Mouse (Mus musculus): ENCODE data around the gene Ankle1. TPM values are rescaled to one million over a fixed set of nuclear protein-coding genes. Genes with fewer than 3 reads are reported as not detected.
A peak's percentile ranks its signal among the peaks of the same experiment; 100 is the strongest.

Gene Ankle1
- under 1 TPM; 0.28 to 0.41 TPM for total RNA-seq (2021)

DNA sequence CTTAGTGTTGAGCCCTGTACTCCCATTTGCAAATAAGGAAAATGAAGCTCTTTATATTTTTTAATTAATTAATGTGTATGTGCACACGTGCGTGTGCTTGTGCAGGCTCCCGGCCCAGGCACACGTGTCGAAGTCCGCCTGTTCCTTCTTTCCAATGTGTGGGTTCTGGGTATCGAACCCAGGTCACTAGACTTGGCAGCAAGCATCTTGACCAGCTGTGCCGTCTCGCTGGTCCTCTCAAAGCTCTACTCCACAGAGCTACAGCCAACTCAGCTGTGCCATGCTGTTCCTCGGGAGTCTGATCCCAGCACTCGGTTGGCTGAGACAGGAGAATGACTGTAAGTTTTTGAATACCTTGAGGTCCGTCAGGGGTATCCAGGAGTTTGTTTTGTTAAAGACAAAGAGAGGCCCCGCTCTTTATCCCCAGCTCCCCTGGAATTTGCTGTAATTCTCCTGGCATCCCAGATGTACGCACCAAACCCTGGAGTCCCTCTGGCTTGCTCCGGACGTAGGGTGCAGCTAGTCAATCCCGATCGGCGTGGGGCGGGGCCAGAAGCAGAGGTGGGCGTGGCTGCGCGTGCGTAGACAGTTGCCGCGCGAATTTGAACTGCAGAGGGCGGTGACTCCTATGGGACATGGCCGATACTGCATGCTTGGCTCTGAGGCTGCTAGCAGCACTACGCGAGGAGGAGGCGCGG is at the start of gene Ankle1:
Ankle1 (plus strand) TSS at position 610 of the 698 bp plus-strand sequence.
- DNase-seq (ENCODE audit: low spot score in 2 of 2): peak; percentile 90 to 95
- intact Hi-C loops (cut with DNase I): no loop called here

DNA sequence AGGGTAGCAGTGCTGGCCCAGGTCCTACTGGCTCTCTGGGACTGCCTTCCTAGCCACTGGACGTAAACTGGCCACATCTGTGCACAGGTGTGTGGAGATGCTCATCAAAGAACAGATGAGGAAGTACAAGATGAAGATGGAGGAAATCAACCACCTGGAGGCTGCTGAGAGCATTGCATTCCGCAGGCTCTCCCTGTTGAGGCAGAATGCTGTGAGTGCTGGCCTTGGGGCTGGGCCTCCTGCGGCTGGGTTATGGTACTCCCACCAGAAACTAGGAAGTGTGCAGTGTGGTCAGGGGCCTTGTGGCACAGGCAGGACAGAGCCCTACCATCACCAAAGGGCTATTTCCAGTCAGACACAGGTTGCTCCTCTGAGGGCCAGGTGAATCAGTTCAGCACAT is 47.8 kb upstream of the Ankle1 start:
- no peak for DNase-seq (ENCODE audit: low spot score in 2 of 2)
- intact Hi-C loops (cut with DNase I): no loop called here

DNA sequence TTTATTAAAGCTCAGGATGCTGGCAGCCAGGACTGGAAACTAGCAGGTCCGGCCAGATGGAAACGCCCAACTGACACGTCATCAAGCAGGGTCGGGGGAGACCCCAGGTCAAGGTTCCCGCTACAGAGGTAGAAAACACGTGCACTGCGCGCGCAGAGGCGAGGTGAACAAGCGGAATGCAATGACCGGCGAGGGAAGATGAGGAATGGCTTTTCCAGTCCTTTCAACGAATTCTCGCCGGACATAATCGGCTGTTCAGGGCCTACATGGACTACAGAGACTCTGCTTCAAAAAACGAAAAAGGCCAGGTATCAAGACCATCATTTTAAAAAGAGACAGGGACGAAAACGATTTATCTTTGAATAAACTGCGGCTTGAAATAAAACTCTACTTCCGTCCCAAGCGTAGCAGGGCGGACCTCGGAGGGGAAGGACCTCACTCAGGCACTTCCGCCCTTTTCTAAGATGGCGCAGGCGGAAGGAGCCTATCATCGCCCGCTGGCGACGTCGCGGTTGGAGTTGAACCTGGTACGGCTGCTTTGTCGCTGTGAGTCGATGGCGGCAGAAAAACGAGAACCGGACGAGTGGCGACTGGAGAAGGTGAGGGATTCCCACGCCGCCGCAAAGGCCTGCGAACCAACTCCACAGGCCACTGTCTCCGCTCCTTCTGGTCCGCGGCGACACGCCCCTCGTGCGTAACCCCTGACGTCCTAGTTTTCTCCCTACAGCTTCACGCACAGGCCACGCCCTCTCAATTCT is 38.9 kb upstream of the Ankle1 start, which contains the start of gene Use1:
Use1 (plus strand) TSS at position 78 of the 758 bp plus-strand sequence.
- DNase-seq (ENCODE audit: low spot score in 2 of 2): peak; percentile 93 to 96
- intact Hi-C loops (cut with DNase I): loop anchor here (2.0 kb wide), 2 partner anchors 94 to 470 kb away; partner anchors contain the start of genes Haus8, Myo9b and Rpl18a

DNA sequence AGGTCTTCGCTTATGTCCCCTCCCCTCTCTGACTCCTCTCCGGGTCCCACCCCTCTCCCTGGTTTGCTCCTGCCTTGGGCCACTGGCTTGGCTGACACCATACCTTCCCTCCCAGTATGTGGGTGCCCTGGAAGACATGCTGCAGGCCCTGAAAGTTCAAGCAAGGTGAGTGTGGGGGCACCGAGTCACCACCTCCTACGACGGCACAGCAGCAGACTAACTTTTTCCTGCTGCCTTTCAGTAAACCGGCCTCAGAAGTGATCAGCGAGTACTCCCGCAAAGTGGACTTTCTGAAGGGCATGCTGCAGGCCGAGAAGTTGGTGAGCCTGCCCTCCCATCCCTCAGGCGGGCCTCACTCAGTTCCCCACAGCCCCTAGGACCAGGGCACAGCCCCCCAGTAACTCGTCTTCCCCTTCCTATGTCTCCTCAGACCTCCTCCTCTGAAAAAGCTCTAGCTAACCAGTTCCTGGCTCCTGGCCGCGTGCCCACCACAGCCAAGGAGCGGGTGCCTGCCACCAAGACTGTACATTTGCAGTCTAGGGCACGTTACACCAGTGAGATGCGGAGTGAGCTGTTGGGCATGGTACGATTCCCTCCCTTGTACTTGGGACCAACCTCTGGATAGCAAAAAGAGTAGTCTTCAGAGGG is 38.2 kb upstream of the Ankle1 start:
- intact Hi-C loops (cut with DNase I): loop anchor here (2.0 kb wide), 2 partner anchors 95 to 471 kb away; partner anchors contain the start of genes Haus8, Myo9b and Rpl18a
- DNase-seq (ENCODE audit: low spot score in 2 of 2): no peak

DNA sequence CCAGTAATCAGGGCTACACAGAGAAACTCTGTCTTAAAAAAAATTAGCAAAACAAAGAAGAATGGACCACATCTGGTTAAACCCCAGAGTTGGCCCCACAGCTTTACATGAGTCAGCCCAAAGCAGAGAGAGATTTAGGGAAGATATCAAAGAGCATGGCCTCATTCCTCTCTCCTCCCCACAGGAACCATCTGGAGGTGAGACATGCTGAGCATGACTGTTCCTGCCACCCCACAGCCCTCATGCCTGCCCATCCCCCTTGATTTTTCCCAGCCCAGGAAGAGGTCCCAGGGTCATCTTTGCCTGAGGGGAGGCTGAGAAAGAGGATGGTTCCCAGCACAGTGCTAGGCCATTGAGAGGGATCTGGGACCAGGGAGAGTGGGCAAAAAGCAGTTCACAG is 37.4 kb upstream of the Ankle1 start:
- intact Hi-C loops (cut with DNase I): no loop called here
- no peak for DNase-seq (ENCODE audit: low spot score in 2 of 2)

DNA sequence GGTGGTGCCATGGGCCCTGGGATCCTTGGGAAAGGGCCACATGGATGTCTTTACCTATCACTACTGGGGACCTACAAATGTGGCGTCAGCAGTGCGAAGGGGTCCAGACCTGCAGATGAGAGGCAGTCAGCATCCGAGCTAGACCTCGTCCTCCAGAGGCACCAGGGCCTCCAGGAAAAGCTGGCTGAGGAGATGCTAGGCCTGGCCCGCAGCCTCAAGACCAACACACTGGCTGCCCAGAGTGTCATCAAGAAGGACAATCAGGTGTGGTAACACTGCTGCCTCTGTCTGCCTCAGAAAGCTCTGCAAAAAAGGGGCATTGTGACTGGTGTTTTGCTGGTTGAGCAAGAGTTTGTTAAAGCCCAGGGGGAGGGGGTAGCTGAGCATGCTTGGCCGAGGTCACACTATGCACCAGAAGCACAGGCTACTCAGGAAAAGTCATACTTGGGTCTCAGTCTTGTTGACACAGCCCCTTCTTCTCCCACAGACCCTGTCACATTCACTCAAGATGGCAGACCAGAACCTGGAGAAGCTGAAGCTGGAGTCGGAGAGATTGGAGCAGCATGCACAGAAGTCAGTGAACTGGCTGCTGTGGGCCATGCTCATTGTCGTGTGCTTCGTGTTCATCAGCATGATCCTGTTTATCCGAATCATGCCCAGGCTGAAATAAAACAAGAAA is 36.6 kb upstream of the Ankle1 start:
- intact Hi-C loops (cut with DNase I): no loop called here
- DNase-seq (ENCODE audit: low spot score in 2 of 2): no peak

DNA sequence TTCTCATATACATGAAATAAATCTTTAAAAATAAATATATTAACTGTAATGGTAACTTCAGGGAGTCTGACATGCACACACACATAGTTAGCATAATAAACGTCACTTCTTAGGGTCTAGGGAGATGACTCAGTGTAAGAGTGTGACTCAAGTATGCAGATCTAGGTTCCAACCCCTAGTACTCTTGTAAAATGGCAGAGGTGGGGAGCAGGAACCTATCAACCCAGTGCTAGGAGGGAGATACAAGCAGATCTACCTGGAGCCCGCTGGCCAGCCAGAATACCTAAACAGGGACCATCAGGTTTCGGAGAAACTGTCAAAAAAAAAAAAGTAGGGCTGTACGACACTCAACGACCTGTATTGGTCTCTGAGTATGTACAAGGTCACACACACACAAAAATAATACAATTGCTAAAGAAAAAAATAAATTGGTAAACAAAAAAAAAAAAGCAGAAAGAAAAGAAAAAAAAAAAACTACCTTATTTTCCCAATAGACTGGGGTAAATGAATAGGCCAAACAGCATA is 35.0 kb upstream of the Ankle1 start:
- DNase-seq (ENCODE audit: low spot score in 2 of 2): no peak
- intact Hi-C loops (cut with DNase I): loop anchor here (2.0 kb wide), 1 partner anchor 26 kb away; the partner anchor contains the start of gene Babam1

DNA sequence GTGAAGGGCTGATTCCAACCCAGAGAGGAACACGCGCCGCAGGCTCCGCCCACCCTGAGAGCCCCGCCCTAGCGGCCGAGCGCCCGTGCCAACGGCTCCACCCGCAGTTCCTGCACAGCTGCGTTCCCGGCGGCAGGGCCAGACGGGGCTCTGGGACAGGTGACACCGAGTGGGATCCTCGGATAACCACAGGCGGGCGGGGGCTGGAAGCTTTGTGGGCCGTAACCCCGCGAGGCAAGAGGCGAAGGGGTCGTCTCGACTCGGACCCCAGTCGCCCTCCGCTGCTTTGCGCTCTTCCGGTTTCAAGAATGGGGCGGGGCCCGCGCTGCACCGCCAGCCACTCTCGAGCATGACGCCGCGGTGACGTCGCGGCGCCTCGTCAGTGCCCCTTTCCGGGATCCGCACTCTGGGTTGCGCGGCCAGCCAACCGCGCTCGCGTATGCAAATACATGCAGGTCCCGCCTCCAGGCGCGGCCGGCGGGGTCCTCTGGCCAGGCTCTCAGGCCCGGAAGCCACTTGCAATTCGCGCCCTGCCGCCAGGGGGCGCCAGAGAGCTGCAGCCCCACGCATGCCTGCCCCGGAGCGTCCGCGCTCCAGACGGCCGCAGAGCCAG is 34.5 kb upstream of the Ankle1 start, which contains the start of gene Ocel1:
Ocel1 (plus strand) TSS at position 63 of the 613 bp plus-strand sequence.
- DNase-seq (ENCODE audit: low spot score in 2 of 2): peak; percentile 99
- intact Hi-C loops (cut with DNase I): loop anchor here (2.0 kb wide), 1 partner anchor 25 kb away; the partner anchor contains the start of gene Babam1

DNA sequence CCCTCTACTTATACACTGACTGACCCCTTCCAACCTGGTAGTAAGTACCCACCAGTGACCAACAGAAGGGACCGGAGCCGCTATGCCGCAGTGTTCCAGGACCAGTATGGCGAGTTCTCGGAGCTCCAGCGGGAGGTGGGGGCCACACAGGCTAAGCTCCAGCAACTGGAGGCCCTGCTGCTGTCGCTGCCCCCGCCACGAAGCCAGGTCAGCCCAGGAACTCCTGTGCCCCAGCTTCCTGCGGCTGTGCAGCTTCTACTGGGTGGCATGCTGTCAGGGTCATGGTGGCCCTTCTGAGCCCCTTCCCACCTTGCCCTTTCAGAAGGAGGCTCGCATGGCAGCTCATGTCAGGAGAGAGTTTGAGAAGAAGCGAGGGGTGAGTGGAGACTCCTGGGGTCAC is 33.4 kb upstream of the Ankle1 start:
- intact Hi-C loops (cut with DNase I): no loop called here
- DNase-seq (ENCODE audit: low spot score in 2 of 2): no peak

DNA sequence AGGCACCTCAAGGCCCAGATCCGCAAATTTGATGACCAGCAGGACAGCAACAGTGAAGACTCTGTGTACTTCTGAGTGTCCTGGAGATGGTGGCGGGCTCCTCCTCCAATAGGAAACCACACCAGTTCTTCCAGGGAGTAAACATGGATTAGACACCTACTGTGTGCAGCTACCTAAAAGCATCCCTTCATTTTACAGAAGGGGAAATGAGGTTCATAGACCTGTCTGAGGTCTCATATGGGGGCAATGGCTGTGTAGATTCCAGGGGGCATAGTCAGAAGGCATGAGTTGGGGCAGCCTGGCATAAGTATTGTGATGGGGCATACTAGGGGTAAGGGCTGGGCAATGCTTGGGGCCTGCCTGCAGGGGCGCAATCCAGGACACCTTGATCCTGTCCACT is 32.8 kb upstream of the Ankle1 start:
- DNase-seq (ENCODE audit: low spot score in 2 of 2): no peak
- intact Hi-C loops (cut with DNase I): no loop called here

DNA sequence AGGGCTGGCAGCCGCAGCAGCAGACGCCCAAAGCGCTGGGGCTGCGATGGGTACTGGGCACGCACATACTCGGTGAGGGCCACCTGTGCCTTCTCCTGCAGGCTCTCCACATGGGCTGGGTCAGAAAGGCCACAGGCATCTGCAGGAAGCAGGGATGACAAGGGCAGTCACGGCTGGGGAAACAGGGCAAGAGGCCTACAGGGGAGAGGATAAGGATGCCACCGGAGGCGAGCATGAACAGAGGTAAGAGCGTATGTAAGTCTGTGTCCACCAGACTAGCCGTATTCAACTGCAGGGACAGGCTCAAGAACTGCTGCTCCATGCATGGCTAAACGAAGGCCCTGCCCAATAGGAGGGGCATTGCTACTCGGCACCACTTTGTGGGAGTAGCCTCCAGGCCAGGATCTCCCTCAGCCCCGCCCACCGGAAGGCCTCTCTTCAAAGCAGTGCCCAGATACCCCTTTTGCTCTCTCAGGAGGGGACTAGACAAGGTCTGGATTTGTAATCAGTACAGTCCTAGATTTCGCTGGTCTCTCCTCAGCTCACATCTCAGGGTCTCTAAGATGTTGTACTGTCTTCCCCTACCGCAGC is 31.1 kb upstream of the Ankle1 start:
- intact Hi-C loops (cut with DNase I): no loop called here
- DNase-seq (ENCODE audit: low spot score in 2 of 2): no peak

DNA sequence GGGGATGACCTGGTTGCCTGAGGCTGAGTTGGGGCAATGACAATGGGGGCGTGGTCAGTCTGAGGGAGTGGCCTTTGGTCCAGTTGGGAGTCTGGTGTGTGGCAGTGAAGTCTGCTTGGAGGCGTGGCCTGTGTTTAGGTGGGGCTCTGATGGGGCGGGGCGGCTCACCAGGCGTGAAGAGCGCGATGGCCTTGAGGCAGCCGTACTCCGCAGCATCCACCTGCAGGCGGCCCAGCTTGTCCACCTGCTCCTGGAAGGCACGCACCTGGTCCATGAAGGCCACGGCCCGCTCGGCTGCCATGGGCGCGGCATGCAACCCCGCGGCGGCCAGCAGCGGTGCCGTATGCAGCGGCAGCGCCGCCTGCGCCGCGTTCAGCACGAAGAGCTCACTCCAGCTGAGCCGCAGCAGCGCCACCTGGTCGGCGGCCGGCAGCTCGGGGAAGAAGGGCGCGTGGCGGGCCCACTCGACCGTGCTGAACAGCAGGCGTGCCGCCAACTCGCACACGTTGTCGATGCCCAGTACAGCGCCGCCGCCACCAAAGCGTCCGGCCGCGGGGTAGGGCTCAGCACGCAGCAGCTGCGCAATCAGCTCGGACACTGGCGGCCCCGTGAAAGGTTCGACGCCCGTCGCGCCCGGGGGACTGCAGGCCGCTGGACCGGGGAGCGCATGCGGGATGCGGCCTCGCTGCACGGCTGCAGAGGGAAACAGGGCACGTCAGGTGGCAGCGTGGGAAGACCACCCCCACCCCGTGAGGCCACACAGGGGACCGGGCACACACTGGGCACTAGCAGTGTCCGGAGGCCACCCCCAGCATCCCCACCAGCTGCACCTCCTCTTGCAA is 30.0 kb upstream of the Ankle1 start:
- DNase-seq (ENCODE audit: low spot score in 2 of 2): peak; percentile 75
- intact Hi-C loops (cut with DNase I): no loop called here

DNA sequence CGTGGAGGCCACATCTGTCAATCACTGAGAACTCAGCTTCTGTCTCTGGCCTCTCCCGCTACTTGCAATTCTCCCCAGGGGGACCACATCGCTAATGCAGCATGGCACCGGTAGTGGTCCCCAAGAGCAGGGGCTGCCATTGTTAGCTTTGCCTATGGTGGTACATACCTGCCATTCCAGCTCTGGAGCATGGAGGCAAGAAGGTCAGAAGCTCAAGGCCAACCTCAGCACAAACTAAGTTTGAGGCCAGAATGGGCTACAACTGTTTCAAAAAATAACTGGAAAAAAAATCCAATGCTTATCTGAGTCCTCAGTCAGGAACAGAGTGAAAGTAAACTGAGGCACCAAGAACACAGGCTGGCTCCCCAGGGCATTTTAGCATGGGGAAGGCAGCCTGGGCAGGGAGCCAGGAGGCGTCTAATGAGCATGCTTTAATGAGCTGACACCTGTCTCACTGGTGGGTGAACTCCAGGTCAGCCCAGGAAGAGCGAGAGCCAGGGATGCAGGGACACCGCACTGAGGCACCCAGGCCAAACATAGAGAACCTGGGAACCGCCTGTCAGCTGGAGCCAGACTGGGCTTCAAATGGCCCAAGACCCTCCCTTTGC is 29.3 kb upstream of the Ankle1 start:
- no peak for DNase-seq (ENCODE audit: low spot score in 2 of 2)
- intact Hi-C loops (cut with DNase I): no loop called here

DNA sequence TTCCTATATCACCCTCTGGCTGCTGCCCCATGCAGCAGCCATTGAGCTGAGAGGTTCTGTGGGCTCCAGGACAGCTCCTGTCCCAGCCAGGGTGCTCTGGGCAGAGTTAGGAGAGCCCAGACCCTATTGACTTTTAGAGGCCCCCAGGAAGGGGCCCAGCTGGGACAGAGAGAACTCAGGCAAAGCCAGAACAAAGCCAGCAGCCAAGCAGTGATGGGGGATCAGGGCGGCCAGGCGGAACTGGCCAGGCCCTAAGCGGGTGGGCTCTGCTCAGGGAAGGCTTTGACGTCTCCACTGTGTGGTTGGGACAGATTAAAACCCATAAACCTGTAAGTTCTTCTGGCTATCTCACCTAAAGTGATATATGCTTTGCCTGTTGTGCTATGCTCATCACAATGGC is 26.8 kb upstream of the Ankle1 start:
- no peak for DNase-seq (ENCODE audit: low spot score in 2 of 2)
- intact Hi-C loops (cut with DNase I): no loop called here

DNA sequence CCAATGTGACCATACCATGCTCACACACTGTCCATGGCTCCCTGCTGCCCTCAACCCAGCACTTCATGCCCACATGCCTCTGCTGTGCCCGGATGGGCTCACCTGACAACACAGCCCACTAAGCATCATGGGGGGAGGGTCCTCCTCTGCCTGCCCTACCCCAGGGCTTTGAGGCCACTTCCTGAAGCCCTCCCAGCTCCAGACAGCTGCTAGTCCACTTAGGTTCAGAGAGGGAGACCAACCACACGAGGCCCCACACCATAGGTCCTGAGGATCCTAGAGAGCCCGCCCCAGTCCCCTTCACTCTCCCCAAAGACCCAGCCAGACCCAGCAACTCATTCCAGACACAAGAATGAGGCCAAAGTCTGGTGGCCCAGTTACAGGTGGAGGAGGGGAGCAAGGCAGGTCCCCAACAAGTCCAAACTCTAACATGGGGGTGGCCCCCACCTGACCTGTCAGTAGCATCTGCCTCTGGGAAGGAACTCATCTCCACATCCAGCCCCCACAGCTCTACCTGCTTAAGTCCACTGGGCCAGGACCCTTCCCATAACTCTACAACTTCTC is 26.2 kb upstream of the Ankle1 start:
- no peak for DNase-seq (ENCODE audit: low spot score in 2 of 2)
- intact Hi-C loops (cut with DNase I): loop anchor here (5.0 kb wide), 1 partner anchor 83 kb away; the partner anchor contains the start of genes Abhd8 and Mrpl34

DNA sequence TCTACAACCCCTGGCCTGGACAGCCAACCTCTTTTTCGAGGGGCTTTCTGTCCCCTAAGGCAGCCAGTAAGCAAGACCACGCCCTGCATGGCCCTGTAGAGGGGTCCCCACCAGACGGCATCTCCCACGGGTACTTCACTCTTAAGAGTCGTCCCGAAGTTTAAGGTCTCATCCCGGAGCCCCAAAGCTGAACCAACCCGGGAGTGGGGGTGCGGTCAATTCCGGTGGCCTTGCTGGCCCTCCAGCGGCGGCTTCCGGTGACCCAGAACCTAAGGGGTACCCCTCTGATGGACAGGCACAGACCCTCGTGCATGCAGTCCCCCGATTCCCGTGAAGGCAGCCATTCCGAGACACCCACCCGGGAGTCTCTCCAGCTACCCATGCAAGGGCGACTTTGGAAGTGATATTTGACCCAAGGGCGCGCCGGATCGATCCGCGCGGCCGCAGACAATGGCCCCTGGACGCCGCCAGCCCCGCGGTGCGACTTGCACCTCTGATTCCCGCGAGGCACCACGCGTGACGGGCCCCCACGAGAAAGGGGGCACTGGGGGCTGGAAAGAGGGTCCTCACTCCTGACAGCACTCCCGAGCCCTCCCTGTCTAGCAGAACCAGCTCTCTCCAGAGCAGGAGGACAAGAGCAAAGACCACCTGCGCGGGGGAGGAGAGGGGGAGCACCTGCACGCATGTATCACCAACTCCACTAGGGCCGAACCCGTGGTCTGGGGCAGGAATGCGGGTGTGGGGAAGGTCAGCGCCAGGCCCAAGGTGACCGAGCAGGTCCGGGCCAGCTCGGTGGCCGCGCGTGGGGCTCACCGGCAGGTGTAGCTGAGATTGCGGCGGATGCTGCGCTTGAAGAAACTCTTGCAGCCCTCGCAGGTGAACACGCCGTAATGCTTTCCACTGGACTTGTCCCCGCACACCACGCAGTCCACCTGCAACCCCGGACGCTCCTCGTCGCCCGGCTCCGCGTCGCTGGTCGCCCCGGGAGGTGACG is 25.3 kb upstream of the Ankle1 start:
- intact Hi-C loops (cut with DNase I): loop anchor here (5.0 kb wide), 1 partner anchor 82 kb away; the partner anchor contains the start of genes Abhd8 and Mrpl34
- no peak for DNase-seq (ENCODE audit: low spot score in 2 of 2)
